Mouse (Mus musculus): Measurements from ENCODE around the gene Itpkc.

The Itpkc gene

GRCm38 (mm10) chr7:27164112-27164947 lies 64.1 kb downstream of the Itpkc start:
- Histone ChIP-seq H3K9me3 (ENCODE audit: low read length) (no peaks in the 10 kb centered on the region), H3K36me3 (ENCODE audit: insufficient read depth, low read length) (peaks cover 69% of the 10 kb centered on the region), H3K4me1 (replicated peaks; ENCODE audit: low read depth, low read length) (peaks cover 82% of the 10 kb centered on the region), H3K27me3 (ENCODE audit: insufficient read depth, low read length) (no peaks in the 10 kb centered on the region), H3K4me3 (replicated peaks; ENCODE audit: low read length) (peak overlapping the region; percentile 89)
- no peak for TF ChIP-seq NANOG (IDR thresholded peaks at IDR 0.05; ENCODE audit: borderline replicate concordance, low read length)
- TF ChIP-seq CTCF (conservative IDR thresholded peaks at IDR 0.05; ENCODE audit: low read length) = no peak
- TF ChIP-seq POU5F1 (IDR thresholded peaks at IDR 0.05; ENCODE audit: borderline replicate concordance, low read length) = no peak

GRCm38 (mm10) chr7:27163450-27163805 lies 65.0 kb downstream of the Itpkc start:
- Histone ChIP-seq H3K4me1 (replicated peaks; ENCODE audit: low read depth, low read length) (peaks cover 89% of the 10 kb centered on the region), H3K36me3 (ENCODE audit: insufficient read depth, low read length) (peaks cover 69% of the 10 kb centered on the region), H3K4me3 (replicated peaks; ENCODE audit: low read length) (peak overlapping the region; percentile 89; the same call in 1 of the 2 replicates), H3K27me3 (ENCODE audit: insufficient read depth, low read length) (no peaks in the 10 kb centered on the region), H3K9me3 (ENCODE audit: low read length) (no peaks in the 10 kb centered on the region)
- TF ChIP-seq POU5F1 (IDR thresholded peaks at IDR 0.05; ENCODE audit: borderline replicate concordance, low read length) = no peak
- no peak for TF ChIP-seq CTCF (conservative IDR thresholded peaks at IDR 0.05; ENCODE audit: low read length)
- no peak for TF ChIP-seq NANOG (IDR thresholded peaks at IDR 0.05; ENCODE audit: borderline replicate concordance, low read length)

- Histone ChIP-seq H3K27me3 (ENCODE audit: insufficient read depth, low read length) (no peaks in the 10 kb centered on the region), H3K36me3 (ENCODE audit: insufficient read depth, low read length) (peaks cover 69% of the 10 kb centered on the region), H3K4me1 (replicated peaks; ENCODE audit: low read depth, low read length) (peaks cover 89% of the 10 kb centered on the region), H3K4me3 (replicated peaks; ENCODE audit: low read length) (peak overlapping the region; percentile 89; the same call in 1 of the 2 replicates), H3K9me3 (ENCODE audit: low read length) (no peaks in the 10 kb centered on the region)
- TF ChIP-seq POU5F1 (IDR thresholded peaks at IDR 0.05; ENCODE audit: borderline replicate concordance, low read length) = no peak
- no peak for TF ChIP-seq NANOG (IDR thresholded peaks at IDR 0.05; ENCODE audit: borderline replicate concordance, low read length)
- no peak for TF ChIP-seq CTCF (conservative IDR thresholded peaks at IDR 0.05; ENCODE audit: low read length)
These were observed 65.5 kb downstream of the Itpkc start for GRCm38 (mm10) chr7:27162780-27163449.

- H3K27me3 ChIP-seq (ENCODE audit: insufficient read depth, low read length) = no peaks in the 10 kb centered on the region
- H3K9me3 ChIP-seq (ENCODE audit: low read length) = no peaks in the 10 kb centered on the region
- TF ChIP-seq POU5F1 (IDR thresholded peaks at IDR 0.05; ENCODE audit: borderline replicate concordance, low read length) (no peak), CTCF (conservative IDR thresholded peaks at IDR 0.05; ENCODE audit: low read length) (no peak), NANOG (IDR thresholded peaks at IDR 0.05; ENCODE audit: borderline replicate concordance, low read length) (no peak)
- peaks cover 82% of the 10 kb centered on the region for H3K4me1 ChIP-seq (replicated peaks; ENCODE audit: low read depth, low read length)
- peaks cover 75% of the 10 kb centered on the region for H3K36me3 ChIP-seq (ENCODE audit: insufficient read depth, low read length)
- H3K4me3 ChIP-seq (replicated peaks; ENCODE audit: low read length) = no peak overlapping the region
These were observed 66.7 kb downstream of the Itpkc start for GRCm38 (mm10) chr7:27161744-27162143.

GRCm38 (mm10) chr7:27160921-27161320 lies 67.5 kb downstream of the Itpkc start:
- Histone ChIP-seq H3K4me1 (replicated peaks; ENCODE audit: low read depth, low read length) (peaks cover 89% of the 10 kb centered on the region), H3K4me3 (replicated peaks; ENCODE audit: low read length) (peak overlapping the region; percentile 45; the same call in 1 of the 2 replicates), H3K9me3 (ENCODE audit: low read length) (no peaks in the 10 kb centered on the region), H3K36me3 (ENCODE audit: insufficient read depth, low read length) (peaks cover 75% of the 10 kb centered on the region), H3K27me3 (ENCODE audit: insufficient read depth, low read length) (no peaks in the 10 kb centered on the region)
- TF ChIP-seq POU5F1 (IDR thresholded peaks at IDR 0.05; ENCODE audit: borderline replicate concordance, low read length) = no peak
- no peak for TF ChIP-seq CTCF (conservative IDR thresholded peaks at IDR 0.05; ENCODE audit: low read length)

GRCm38 (mm10) chr7:27159882-27160281 lies 68.6 kb downstream of the Itpkc start:
- Histone ChIP-seq H3K9me3 (ENCODE audit: low read length) (no peaks in the 10 kb centered on the region), H3K27me3 (ENCODE audit: insufficient read depth, low read length) (no peaks in the 10 kb centered on the region), H3K36me3 (ENCODE audit: insufficient read depth, low read length) (peaks cover 71% of the 10 kb centered on the region), H3K4me1 (replicated peaks; ENCODE audit: low read depth, low read length) (peaks cover 89% of the 10 kb centered on the region), H3K4me3 (replicated peaks; ENCODE audit: low read length) (peak overlapping the region; percentile 45)
- no peak for TF ChIP-seq NANOG (IDR thresholded peaks at IDR 0.05; ENCODE audit: borderline replicate concordance, low read length)
- TF ChIP-seq POU5F1 (IDR thresholded peaks at IDR 0.05; ENCODE audit: borderline replicate concordance, low read length) = no peak
- TF ChIP-seq CTCF (conservative IDR thresholded peaks at IDR 0.05; ENCODE audit: low read length) = peak; percentile 86

GRCm38 (mm10) chr7:27159256-27159655 lies 69.2 kb downstream of the Itpkc start:
- peaks cover 87% of the 10 kb centered on the region for H3K4me1 ChIP-seq (replicated peaks; ENCODE audit: low read depth, low read length)
- no peaks in the 10 kb centered on the region for H3K27me3 ChIP-seq (ENCODE audit: insufficient read depth, low read length)
- 0 out of 2 replicates have a peak overlapping the region, but pooled peaks have one; percentile 26 for H3K4me3 ChIP-seq (replicated peaks; ENCODE audit: low read length)
- peaks cover 68% of the 10 kb centered on the region for H3K36me3 ChIP-seq (ENCODE audit: insufficient read depth, low read length)
- no peaks in the 10 kb centered on the region for H3K9me3 ChIP-seq (ENCODE audit: low read length)
- TF ChIP-seq POU5F1 (IDR thresholded peaks at IDR 0.05; ENCODE audit: borderline replicate concordance, low read length) (no peak), CTCF (conservative IDR thresholded peaks at IDR 0.05; ENCODE audit: low read length) (no peak), NANOG (IDR thresholded peaks at IDR 0.05; ENCODE audit: borderline replicate concordance, low read length) (no peak)

- Histone ChIP-seq H3K27me3 (ENCODE audit: insufficient read depth, low read length) (no peaks in the 10 kb centered on the region), H3K4me1 (replicated peaks; ENCODE audit: low read depth, low read length) (peaks cover 79% of the 10 kb centered on the region), H3K9me3 (ENCODE audit: low read length) (peaks cover 10% of the 10 kb centered on the region), H3K4me3 (replicated peaks; ENCODE audit: low read length) (no peak overlapping the region), H3K36me3 (ENCODE audit: insufficient read depth, low read length) (peaks cover 57% of the 10 kb centered on the region)
- TF ChIP-seq CTCF (conservative IDR thresholded peaks at IDR 0.05; ENCODE audit: low read length) (no peak), POU5F1 (IDR thresholded peaks at IDR 0.05; ENCODE audit: borderline replicate concordance, low read length) (no peak), NANOG (IDR thresholded peaks at IDR 0.05; ENCODE audit: borderline replicate concordance, low read length) (no peak)
These were observed 70.3 kb downstream of the Itpkc start for GRCm38 (mm10) chr7:27158171-27158570.

All from E14TG2a.4 (cell line).